Mouse (Mus musculus) limb, embryonic 14.5 days (tissue): ENCODE results near the gene Gm49450. TPM values are rescaled to one million over a fixed set of nuclear protein-coding genes. Genes with fewer than 3 reads are reported as not detected.

Experiments
- ATAC-seq: fragments of 200-750 bp; cut with Nextera tagmentation; 2 replicates; pipeline ENCODE4 v1.8.0; 2017; ENCODE audit warnings: low read depth, moderate number of reproducible peaks, moderate TSS enrichment; ENCODE audit not compliant: low FRiP score
- DNase-seq: peaks from one replicate; pipeline ENCODE4 v3.0.0-alpha.2; 2015; ENCODE audit warnings: low spot score
- H3K27ac ChIP-seq: fragments of 300-500 bp; sonication (generic); replicated peaks from 2 replicates; pipeline ENCODE4 v1.5.1; 2014; ENCODE audit warnings: low read depth, mild to moderate bottlenecking, low read length, moderate library complexity, mixed read lengths
- H3K27me3 ChIP-seq: fragments of 300-500 bp; sonication (generic); 2 replicates; pipeline ENCODE4 v1.6.1; 2014; ENCODE audit warnings: low read length, mixed read lengths; ENCODE audit not compliant: control insufficient read depth, insufficient read depth
- H3K36me3 ChIP-seq: fragments of 300-500 bp; sonication (generic); 2 replicates; pipeline ENCODE4 v1.6.1; 2014; ENCODE audit warnings: mild to moderate bottlenecking, low read length, moderate library complexity, mixed read lengths; ENCODE audit not compliant: control insufficient read depth, insufficient read depth
- H3K4me1 ChIP-seq: fragments of 300-500 bp; sonication (generic); 2 replicates; pipeline ENCODE4 v1.6.1; 2014; ENCODE audit warnings: antibody characterized with exemption, low read length, mixed read lengths; ENCODE audit not compliant: control insufficient read depth, insufficient read depth
- H3K4me2 ChIP-seq: fragments of 300-500 bp; sonication (generic); replicated peaks from 2 replicates; pipeline ENCODE4 v1.6.1; 2014; ENCODE audit warnings: low read depth, mild to moderate bottlenecking, low read length, moderate library complexity; ENCODE audit not compliant: severe bottlenecking
- H3K4me3 ChIP-seq: fragments of 300-500 bp; sonication (generic); replicated peaks from 2 replicates; pipeline ENCODE4 v1.5.1; 2014; ENCODE audit warnings: low read length
- H3K9ac ChIP-seq: fragments of 300-500 bp; sonication (generic); 2 replicates; pipeline ENCODE4 v1.6.1; 2014; ENCODE audit warnings: mild to moderate bottlenecking, low read depth, low read length, moderate library complexity; ENCODE audit not compliant: severe bottlenecking
- H3K9me3 ChIP-seq: fragments of 300-500 bp; sonication (generic); 2 replicates; pipeline ENCODE4 v1.6.1; 2016; ENCODE audit warnings: low read length; ENCODE audit not compliant: control insufficient read depth
- POLR2A ChIP-seq: fragments of 200-500 bp; IDR thresholded peaks from 2 replicates; pipeline ENCODE4 v1.8.0; 2012; ENCODE audit warnings: inconsistent platforms, mild to moderate bottlenecking, moderate library complexity, borderline replicate concordance; ENCODE audit not compliant: insufficient read depth, insufficient read length; ENCODE audit errors: extremely low read depth
- WGBS: fragments of 180-500 bp; shearing (Covaris S2); extraction: QIAGEN DNeasy Blood & Tissue Kit; methylation state at CpG from one replicate; pipeline ENCODE4 v1.1.7; 2014; 5-methylcytosine and 5-hydroxymethylcytosine counted together
- polyA plus RNA-seq, 2 experiments: library from polyadenylated mRNA; depleted of rRNA in 1 of 2; stranded (reverse) in 1 of 2; unstranded in 1 of 2; fragments of >200 nt; fragmentation: Nextera tagmentation in 1 of 2; extraction: Ambion mirVana in 1 of 2; gene quantifications; 2 replicates each; pipeline versions ENCODE4 v1.2.1 to v1.2.3; 2012 to 2014

The Gm49450 gene
- polyA plus RNA-seq, 2 experiments, result 159 TPM; not detected in 1

GRCm38 (mm10) chr15:98984681-98985080 is 31.3 kb upstream of the Gm49450 start:
- Histone ChIP-seq H3K4me2 (peak overlapping the region; percentile 45), H3K27me3 (no peaks in the 10 kb centered on the region), H3K4me3 (no peak overlapping the region), H3K9ac (no peak overlapping the region), H3K36me3 (no peaks in the 10 kb centered on the region), H3K4me1 (peaks cover 15% of the 10 kb centered on the region), H3K9me3 (no peaks in the 10 kb centered on the region), H3K27ac (no peak overlapping the region)
- no peak for ATAC-seq
- WGBS, result 64% methylated on average over 6 of the region's 6 CpGs
- TF ChIP-seq POLR2A, result no peak
- no peak for DNase-seq

DNA sequence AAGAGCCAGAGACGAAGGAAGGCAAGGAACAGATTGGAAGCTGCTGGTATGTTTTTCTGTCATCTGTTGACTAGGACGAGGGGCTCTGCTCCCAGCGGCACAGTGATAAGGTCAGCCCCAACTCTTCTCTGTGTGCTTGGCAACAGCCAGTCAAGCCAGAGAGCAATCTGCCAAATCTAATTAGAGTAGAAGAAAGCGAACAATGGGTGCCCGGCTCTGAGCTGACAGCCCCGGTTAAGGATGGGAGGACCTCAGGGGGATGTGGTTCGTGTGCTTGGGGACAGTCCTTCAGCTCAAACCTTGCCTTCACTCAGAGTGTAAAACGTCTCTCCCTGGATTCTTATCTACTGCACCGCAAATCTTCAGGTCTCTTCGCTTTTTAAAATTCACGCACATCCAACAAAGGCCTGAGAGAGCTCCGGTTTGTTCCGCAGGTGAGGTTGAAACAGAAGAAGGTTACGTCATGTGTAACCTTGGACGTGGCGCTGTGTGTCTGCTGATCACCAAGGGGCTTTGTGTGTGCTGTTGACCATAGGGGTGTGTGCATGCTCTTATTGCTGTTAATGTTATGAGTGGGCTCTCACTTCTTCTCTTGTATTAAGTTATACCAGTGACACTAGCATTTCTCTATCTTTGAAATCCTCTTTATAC is 30.2 kb upstream of the Gm49450 start:
- Histone ChIP-seq H3K4me2 (no peak overlapping the region), H3K9me3 (no peaks in the 10 kb centered on the region), H3K4me1 (peaks cover 16% of the 10 kb centered on the region), H3K36me3 (no peaks in the 10 kb centered on the region), H3K27me3 (no peaks in the 10 kb centered on the region), H3K4me3 (no peak overlapping the region), H3K27ac (no peak overlapping the region), H3K9ac (no peak overlapping the region)
- no peak for TF ChIP-seq POLR2A
- DNase-seq, result no peak
- ATAC-seq, result no peak
- 52% methylated on average over 16 of the region's 16 CpGs for WGBS

DNA sequence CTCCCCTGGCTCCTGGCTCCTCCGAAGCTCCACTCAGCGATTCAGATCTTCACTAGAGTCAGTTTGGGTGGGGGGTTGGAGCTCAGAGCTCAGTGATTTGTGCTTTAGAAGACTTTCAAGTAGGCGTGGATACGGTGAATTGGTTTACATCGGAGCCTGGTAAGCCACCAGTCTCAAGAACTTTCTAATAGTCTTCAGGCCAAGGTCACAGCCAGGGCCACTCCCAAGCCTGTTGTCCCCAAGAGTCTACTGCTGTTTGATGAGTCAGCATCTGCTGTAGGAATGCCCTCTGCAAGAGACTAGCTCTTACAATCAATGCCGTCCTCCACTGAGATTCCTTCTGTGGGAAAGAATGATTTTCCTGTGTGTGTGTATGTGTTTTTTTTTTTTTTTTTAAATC is 28.7 kb upstream of the Gm49450 start:
- no peak for ATAC-seq
- no peak for DNase-seq
- H3K27me3 ChIP-seq, result no peaks in the 10 kb centered on the region
- peaks cover 23% of the 10 kb centered on the region for H3K4me1 ChIP-seq
- no peaks in the 10 kb centered on the region for H3K9me3 ChIP-seq
- WGBS, result 85% methylated on average over 6 of the region's 6 CpGs
- H3K27ac ChIP-seq, result no peak overlapping the region
- no peak overlapping the region for H3K9ac ChIP-seq
- H3K36me3 ChIP-seq, result no peaks in the 10 kb centered on the region
- no peak for TF ChIP-seq POLR2A
- no peak overlapping the region for H3K4me3 ChIP-seq
- H3K4me2 ChIP-seq, result no peak overlapping the region

GRCm38 (mm10) chr15:98980012-98980614 is 26.8 kb upstream of the Gm49450 start:
- no peak overlapping the region for H3K4me2 ChIP-seq
- H3K27me3 ChIP-seq, result no peaks in the 10 kb centered on the region
- H3K27ac ChIP-seq, result no peak overlapping the region
- H3K4me3 ChIP-seq, result no peak overlapping the region
- ATAC-seq (no peak), DNase-seq (no peak)
- TF ChIP-seq POLR2A, result no peak
- no peaks in the 10 kb centered on the region for H3K36me3 ChIP-seq
- H3K9ac ChIP-seq, result no peak overlapping the region
- H3K4me1 ChIP-seq, result peaks cover 24% of the 10 kb centered on the region
- H3K9me3 ChIP-seq, result no peaks in the 10 kb centered on the region
- 44% methylated on average over 7 of the region's 7 CpGs for WGBS

DNA sequence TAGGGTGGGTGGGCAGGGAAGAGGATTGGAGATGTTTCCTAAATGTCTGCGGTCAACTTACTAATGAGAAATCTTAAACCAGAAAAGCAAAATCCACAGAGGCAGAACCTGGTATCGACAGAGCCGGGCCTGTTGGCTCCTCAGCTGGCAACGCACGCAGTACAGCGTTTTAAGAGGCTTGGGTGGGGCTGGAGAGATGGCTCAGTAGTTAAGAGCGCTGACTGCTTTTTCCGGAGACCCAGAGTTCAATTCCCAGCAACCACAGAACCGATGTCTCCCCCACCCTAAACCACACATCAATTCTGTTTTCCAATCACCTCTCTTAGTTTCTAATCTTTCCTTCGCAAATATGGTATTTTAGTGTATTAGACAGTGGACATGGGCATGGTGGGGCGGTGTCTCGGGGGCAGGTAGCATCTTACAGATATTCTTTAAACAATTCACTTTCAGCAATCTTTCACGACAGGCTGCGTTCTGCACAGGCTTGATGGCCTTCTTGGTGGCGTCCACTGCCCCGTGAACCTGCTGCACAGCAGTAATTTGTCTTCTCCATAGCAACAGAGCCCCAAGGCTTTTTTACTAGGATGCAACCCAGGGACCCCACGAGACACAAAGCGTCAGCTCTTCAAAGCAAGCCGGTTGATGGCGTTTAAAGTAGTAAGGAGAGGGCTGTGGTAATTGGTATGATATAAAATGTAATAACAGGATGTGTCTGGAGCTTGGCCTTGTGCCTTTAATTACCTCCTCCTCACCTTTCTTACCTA is 25.2 kb upstream of the Gm49450 start:
- no peak for DNase-seq
- TF ChIP-seq POLR2A, result no peak
- Histone ChIP-seq H3K4me1 (peaks cover 20% of the 10 kb centered on the region), H3K27me3 (no peaks in the 10 kb centered on the region), H3K27ac (peak overlapping the region; percentile 63; the same call in 1 of the 2 replicates), H3K36me3 (no peaks in the 10 kb centered on the region), H3K9me3 (no peaks in the 10 kb centered on the region), H3K4me3 (no peak overlapping the region), H3K4me2 (peak overlapping the region; percentile 27; the same call in 1 of the 2 replicates), H3K9ac (no peak overlapping the region)
- ATAC-seq, result no peak
- WGBS, result 40% methylated on average over 20 of the region's 20 CpGs
